Mouse (Mus musculus): ENCODE data around the gene Cldn10.

Gene Cldn10

GRCm38 (mm10) chr14:118829331-118830095 lies 41.8 kb downstream of the Cldn10 start:
- DNase-seq, result no peak

- no peak for DNase-seq
These were observed 43.9 kb downstream of the Cldn10 start for GRCm38 (mm10) chr14:118831597-118831996.

- no peak for DNase-seq
These were observed 45.5 kb downstream of the Cldn10 start for GRCm38 (mm10) chr14:118833241-118833640.

- no peak for DNase-seq
These were observed 46.6 kb downstream of the Cldn10 start for GRCm38 (mm10) chr14:118834313-118834712.

- DNase-seq, result no peak
These were observed 48.4 kb downstream of the Cldn10 start for GRCm38 (mm10) chr14:118836145-118836544.

GRCm38 (mm10) chr14:118836754-118837153 lies 49.0 kb downstream of the Cldn10 start:
- no peak for DNase-seq

- no peak for DNase-seq
These were observed 50.9 kb downstream of the Cldn10 start for GRCm38 (mm10) chr14:118838556-118839120.

GRCm38 (mm10) chr14:118839416-118839815 lies 51.7 kb downstream of the Cldn10 start:
- DNase-seq, result no peak

- no peak for DNase-seq
These were observed 52.3 kb downstream of the Cldn10 start for GRCm38 (mm10) chr14:118840027-118840426.

- no peak for DNase-seq
These were observed 54.6 kb downstream of the Cldn10 start for GRCm38 (mm10) chr14:118842353-118842752.

- no peak for DNase-seq
These were observed 59.1 kb downstream of the Cldn10 start for GRCm38 (mm10) chr14:118846834-118847233.

- no peak for DNase-seq
These were observed 60.5 kb downstream of the Cldn10 start for GRCm38 (mm10) chr14:118848171-118848570.

- no peak for DNase-seq
These were observed 62.4 kb downstream of the Cldn10 start for GRCm38 (mm10) chr14:118850011-118850695.

GRCm38 (mm10) chr14:118850696-118851035 lies 63.0 kb downstream of the Cldn10 start:
- no peak for DNase-seq

- no peak for DNase-seq
These were observed 63.9 kb downstream of the Cldn10 start for GRCm38 (mm10) chr14:118851496-118852107.

- DNase-seq, result no peak
These were observed 66.8 kb downstream of the Cldn10 start for GRCm38 (mm10) chr14:118854371-118855114.

GRCm38 (mm10) chr14:118855141-118855800 lies 67.6 kb downstream of the Cldn10 start:
- no peak for DNase-seq

- DNase-seq, result no peak
These were observed 68.9 kb downstream of the Cldn10 start for GRCm38 (mm10) chr14:118856563-118856962.

GRCm38 (mm10) chr14:118858318-118858717 lies 70.6 kb downstream of the Cldn10 start:
- no peak for DNase-seq

GRCm38 (mm10) chr14:118862253-118862652 lies 74.5 kb downstream of the Cldn10 start:
- no peak for DNase-seq

- DNase-seq, result no peak
These were observed 77.2 kb downstream of the Cldn10 start for GRCm38 (mm10) chr14:118864905-118865304.
